Mouse (Mus musculus) midbrain, embryonic 14.5 days (tissue): ENCODE results near the gene Arl15. TPM values are rescaled to one million over a fixed set of nuclear protein-coding genes. Genes with fewer than 3 reads are reported as not detected.

Source experiments
- ATAC-seq: fragments of 200-750 bp; cut with Nextera tagmentation; 2 replicates; pipeline ENCODE4 v1.8.0; 2017; ENCODE audit warnings: moderate number of reproducible peaks, moderate library complexity; ENCODE audit not compliant: low FRiP score, low TSS enrichment
- DNase-seq: peaks from one replicate; pipeline ENCODE4 v3.0.0-alpha.2; 2015
- H3K27ac ChIP-seq: fragments of 300-500 bp; sonication (generic); replicated peaks from 2 replicates; pipeline ENCODE4 v1.5.1; 2014; ENCODE audit warnings: mild to moderate bottlenecking, low read depth, low read length, moderate library complexity
- H3K27me3 ChIP-seq: fragments of 300-500 bp; sonication (generic); 2 replicates; pipeline ENCODE4 v1.6.1; 2014; ENCODE audit warnings: low read length, control low read depth, mixed read lengths; ENCODE audit not compliant: control insufficient read depth, insufficient read depth
- H3K36me3 ChIP-seq: fragments of 300-500 bp; sonication (generic); 2 replicates; pipeline ENCODE4 v1.6.1; 2014; ENCODE audit warnings: low read length, control low read depth; ENCODE audit not compliant: control insufficient read depth, insufficient read depth
- H3K4me1 ChIP-seq: fragments of 300-500 bp; sonication (generic); 2 replicates; pipeline ENCODE4 v1.6.1; 2014; ENCODE audit warnings: mild to moderate bottlenecking, antibody characterized with exemption, low read length, control low read depth; ENCODE audit not compliant: control insufficient read depth, insufficient read depth
- H3K4me2 ChIP-seq: fragments of 300-500 bp; sonication (generic); 2 replicates; pipeline ENCODE4 v1.6.1; 2014; ENCODE audit warnings: mild to moderate bottlenecking, low read length, moderate library complexity
- H3K4me3 ChIP-seq: fragments of 300-500 bp; sonication (generic); replicated peaks from 2 replicates; pipeline ENCODE4 v1.5.1; 2014; ENCODE audit warnings: low read depth, low read length
- H3K9ac ChIP-seq: fragments of 300-500 bp; sonication (generic); replicated peaks from 2 replicates; pipeline ENCODE4 v1.6.1; 2014; ENCODE audit warnings: mild to moderate bottlenecking, low read length, moderate library complexity
- H3K9me3 ChIP-seq: fragments of 300-500 bp; sonication (generic); 2 replicates; pipeline ENCODE4 v1.6.1; 2016; ENCODE audit warnings: low read length, control low read depth, mixed read lengths; ENCODE audit not compliant: control insufficient read depth
- WGBS: fragments of 180-500 bp; shearing (Covaris S2); extraction: QIAGEN DNeasy Blood & Tissue Kit; methylation state at CpG from one replicate; pipeline ENCODE4 v1.1.7; 2014; 5-methylcytosine and 5-hydroxymethylcytosine counted together
- polyA plus RNA-seq: library from polyadenylated mRNA; unstranded; fragments of >200 nt; fragmentation: Nextera tagmentation; extraction: Ambion mirVana; gene quantifications from 2 replicates; pipeline ENCODE4 v1.2.1, GENCODE M21; 2014

Arl15 gene
- polyA plus RNA-seq, 1 experiment from 2014 or later = 24.5 TPM

- DNase-seq = no peak
Measured at GRCm38 (mm10) chr13:114144052-114145046, 350.0 kb downstream of the Arl15 start.

GRCm38 (mm10) chr13:114145249-114145648 lies 350.9 kb downstream of the Arl15 start:
- ATAC-seq = no peak
- H3K27ac ChIP-seq = no peak overlapping the region
- H3K36me3 ChIP-seq = no peaks in the 10 kb centered on the region
- 87% methylated on average over 8 of the region's 8 CpGs for WGBS
- H3K4me2 ChIP-seq = no peak overlapping the region
- no peaks in the 10 kb centered on the region for H3K9me3 ChIP-seq
- H3K9ac ChIP-seq = no peak overlapping the region
- H3K27me3 ChIP-seq = no peaks in the 10 kb centered on the region
- H3K4me1 ChIP-seq = no peaks in the 10 kb centered on the region
- no peak overlapping the region for H3K4me3 ChIP-seq
- DNase-seq = no peak

More at GRCm38 (mm10) chr13:114144052-114145046, 350.0 kb downstream of the Arl15 start:
- Histone ChIP-seq H3K9me3 (no peaks in the 10 kb centered on the region), H3K27ac (no peak overlapping the region), H3K4me1 (no peaks in the 10 kb centered on the region), H3K4me2 (no peak overlapping the region), H3K36me3 (no peaks in the 10 kb centered on the region), H3K27me3 (no peaks in the 10 kb centered on the region), H3K4me3 (no peak overlapping the region), H3K9ac (no peak overlapping the region)
- ATAC-seq = no peak
- 75% methylated on average over 15 of the region's 15 CpGs for WGBS

GRCm38 (mm10) chr13:114150856-114151697 lies 356.8 kb downstream of the Arl15 start:
- H3K36me3 ChIP-seq = peaks cover 3% of the 10 kb centered on the region; the same call in 1 of the 2 replicates
- H3K27me3 ChIP-seq = no peaks in the 10 kb centered on the region
- H3K4me3 ChIP-seq = no peak overlapping the region
- no peaks in the 10 kb centered on the region for H3K4me1 ChIP-seq
- no peaks in the 10 kb centered on the region for H3K9me3 ChIP-seq
- no peak overlapping the region for H3K4me2 ChIP-seq
- H3K27ac ChIP-seq = no peak overlapping the region
- H3K9ac ChIP-seq = no peak overlapping the region
- whole genome bisulfite sequencing = 96% methylated on average over 16 of the region's 16 CpGs
- DNase-seq (no peak), ATAC-seq (no peak)

- ATAC-seq (no peak), DNase-seq (no peak)
- no peak overlapping the region for H3K4me3 ChIP-seq
- peaks cover 3% of the 10 kb centered on the region; the same call in 1 of the 2 replicates for H3K36me3 ChIP-seq
- H3K9me3 ChIP-seq = no peaks in the 10 kb centered on the region
- H3K4me2 ChIP-seq = no peak overlapping the region
- no peaks in the 10 kb centered on the region for H3K27me3 ChIP-seq
- WGBS = 83% methylated on average over 10 of the region's 10 CpGs
- H3K4me1 ChIP-seq = no peaks in the 10 kb centered on the region
- H3K9ac ChIP-seq = no peak overlapping the region
- no peak overlapping the region for H3K27ac ChIP-seq
Measured at GRCm38 (mm10) chr13:114151698-114152069, 357.4 kb downstream of the Arl15 start.

- no peak for ATAC-seq
- no peak overlapping the region for H3K4me2 ChIP-seq
- no peak for DNase-seq
- no peak overlapping the region for H3K4me3 ChIP-seq
- WGBS = 51% methylated on average over 12 of the region's 12 CpGs
- no peak overlapping the region for H3K27ac ChIP-seq
- no peaks in the 10 kb centered on the region for H3K4me1 ChIP-seq
- H3K27me3 ChIP-seq = no peaks in the 10 kb centered on the region
- no peak overlapping the region for H3K9ac ChIP-seq
- no peaks in the 10 kb centered on the region for H3K9me3 ChIP-seq
- peaks cover 3% of the 10 kb centered on the region; the same call in 1 of the 2 replicates for H3K36me3 ChIP-seq
Measured at GRCm38 (mm10) chr13:114156689-114157088, 362.4 kb downstream of the Arl15 start.

- Histone ChIP-seq H3K36me3 (peaks cover 3% of the 10 kb centered on the region; the same call in 1 of the 2 replicates), H3K27me3 (no peaks in the 10 kb centered on the region), H3K4me2 (no peak overlapping the region), H3K27ac (no peak overlapping the region), H3K9me3 (no peaks in the 10 kb centered on the region), H3K9ac (no peak overlapping the region), H3K4me3 (no peak overlapping the region), H3K4me1 (no peaks in the 10 kb centered on the region)
- 79% methylated on average over 9 of the region's 9 CpGs for WGBS
- DNase-seq (no peak), ATAC-seq (no peak)
Measured at GRCm38 (mm10) chr13:114158111-114158730, 363.9 kb downstream of the Arl15 start.

GRCm38 (mm10) chr13:114159634-114160391 lies 365.5 kb downstream of the Arl15 start:
- no peak for ATAC-seq
- H3K9ac ChIP-seq = no peak overlapping the region
- no peak overlapping the region for H3K4me2 ChIP-seq
- H3K4me1 ChIP-seq = no peaks in the 10 kb centered on the region
- DNase-seq = no peak
- H3K27me3 ChIP-seq = no peaks in the 10 kb centered on the region
- H3K27ac ChIP-seq = no peak overlapping the region
- H3K36me3 ChIP-seq = peaks cover 1% of the 10 kb centered on the region; the same call in 1 of the 2 replicates
- no peaks in the 10 kb centered on the region for H3K9me3 ChIP-seq
- WGBS = 78% methylated on average over 13 of the region's 13 CpGs
- no peak overlapping the region for H3K4me3 ChIP-seq

- Histone ChIP-seq H3K36me3 (no peaks in the 10 kb centered on the region), H3K9ac (no peak overlapping the region), H3K27me3 (no peaks in the 10 kb centered on the region), H3K9me3 (no peaks in the 10 kb centered on the region), H3K27ac (no peak overlapping the region), H3K4me1 (no peaks in the 10 kb centered on the region), H3K4me3 (no peak overlapping the region), H3K4me2 (no peak overlapping the region)
- DNase-seq (no peak), ATAC-seq (no peak)
- WGBS = 79% methylated on average over 4 of the region's 4 CpGs
Measured at GRCm38 (mm10) chr13:114162753-114163152, 368.4 kb downstream of the Arl15 start.
